Mouse (Mus musculus) CH12.LX (cell line): ENCODE data around the gene Dnajb13. TPM values are rescaled to one million over a fixed set of nuclear protein-coding genes. Genes with fewer than 3 reads are reported as not detected.

Experiments
- DNase-seq: peaks from one replicate; pipeline ENCODE4 v3.0.0-alpha.2; 2013; ENCODE audit errors: extremely low read depth
- H3K27ac ChIP-seq: 2 replicates; pipeline ENCODE4 v1.5.1; 2012; ENCODE audit warnings: low read depth, mild to moderate bottlenecking, control low read depth, moderate library complexity; ENCODE audit not compliant: insufficient read depth
- H3K27me3 ChIP-seq: replicated peaks from 2 replicates; pipeline ENCODE3; 2012; ENCODE audit warnings: inconsistent platforms
- H3K36me3 ChIP-seq, 2 experiments: replicated peaks in 1 of 2; 2 replicates each; pipeline versions ENCODE3 to v1.6.1; 2012; ENCODE audit warnings: inconsistent platforms in 1 of 2, low read length in 1 of 2, mild to moderate bottlenecking in 1 of 2, mixed read lengths in 1 of 2, moderate library complexity in 1 of 2; ENCODE audit not compliant: control insufficient read depth in 1 of 2, insufficient read depth in 1 of 2
- H3K4me1 ChIP-seq, 2 experiments: 2 replicates each; pipeline ENCODE4 v1.6.1; 2012; ENCODE audit warnings: inconsistent platforms in 1 of 2, moderate library complexity in 1 of 2; ENCODE audit not compliant: insufficient read depth in 2 of 2, control insufficient read depth in 1 of 2
- H3K4me2 ChIP-seq: 2 replicates; pipeline ENCODE4 v1.6.1; 2012; ENCODE audit warnings: low read depth, mild to moderate bottlenecking, control low read depth; ENCODE audit not compliant: poor library complexity, insufficient read depth, severe bottlenecking
- H3K4me3 ChIP-seq, 3 experiments: fragments of 150-350 bp in 1 of 3; sonication (generic) in 1 of 3; replicated peaks in 1 of 3; 2 replicates each; pipeline versions ENCODE3 to v1.5.1; 2011 to 2012; ENCODE audit warnings: low read depth in 2 of 3, low read length in 2 of 3, mild to moderate bottlenecking in 2 of 3, moderate library complexity in 2 of 3, control low read depth in 1 of 3, improper control_type of control experiment in 1 of 3, inconsistent platforms in 1 of 3, mixed read lengths in 1 of 3; ENCODE audit not compliant: poor library complexity in 1 of 3
- H3K79me2 ChIP-seq: replicated peaks from 2 replicates; pipeline ENCODE4 v1.6.1; 2012; ENCODE audit warnings: mild to moderate bottlenecking, moderate library complexity; ENCODE audit not compliant: control insufficient read depth, poor library complexity, insufficient read depth, severe bottlenecking; ENCODE audit errors: extremely low read depth
- H3K9ac ChIP-seq: 2 replicates; pipeline ENCODE4 v1.6.1; 2012; ENCODE audit warnings: low read depth, mild to moderate bottlenecking, control low read depth, moderate library complexity; ENCODE audit not compliant: insufficient read depth
- H3K9me3 ChIP-seq: replicated peaks from 2 replicates; pipeline ENCODE3; 2012; ENCODE audit warnings: low read length, inconsistent platforms, mixed read lengths
- CHD1 ChIP-seq: IDR thresholded peaks from 2 replicates; pipeline ENCODE4 v1.6.1; 2012; ENCODE audit warnings: low read depth, low read length, improper control_type of control experiment, inconsistent platforms
- CTCF ChIP-seq, 2 experiments: IDR thresholded peaks in 1 of 2; conservative IDR thresholded peaks in 1 of 2; 2 replicates each; pipeline ENCODE4 v1.5.1; 2011 to 2012; ENCODE audit warnings: low read depth in 2 of 2, low read length in 2 of 2, improper control_type of control experiment in 1 of 2, inconsistent platforms in 1 of 2, mild to moderate bottlenecking in 1 of 2, moderate library complexity in 1 of 2
- E2F4 ChIP-seq: IDR thresholded peaks from 2 replicates; pipeline ENCODE4 v1.6.1; 2011; ENCODE audit warnings: low read depth, low read length, improper control_type of control experiment; ENCODE audit not compliant: insufficient replicate concordance
- ELF1 ChIP-seq: IDR thresholded peaks from 2 replicates; pipeline ENCODE4 v1.6.1; 2014; ENCODE audit warnings: low read depth, mild to moderate bottlenecking, inconsistent platforms, low read length, improper control_type of control experiment
- EP300 ChIP-seq: IDR thresholded peaks from 2 replicates; pipeline ENCODE4 v1.6.1; 2011; ENCODE audit warnings: low read length, improper control_type of control experiment
- ETS1 ChIP-seq: conservative IDR thresholded peaks from 2 replicates; pipeline ENCODE4 v1.6.1; 2012; ENCODE audit warnings: low read depth, mild to moderate bottlenecking, inconsistent platforms, low read length, improper control_type of control experiment, moderate library complexity
- JUN ChIP-seq: IDR thresholded peaks from 2 replicates; pipeline ENCODE4 v1.6.1; 2011; ENCODE audit warnings: low read depth, mild to moderate bottlenecking, low read length, improper control_type of control experiment, moderate library complexity; ENCODE audit not compliant: insufficient read depth
- KAT2A ChIP-seq: IDR thresholded peaks from 2 replicates; pipeline ENCODE4 v1.6.1; 2012; ENCODE audit warnings: low read length, improper control_type of control experiment, inconsistent platforms; ENCODE audit not compliant: insufficient replicate concordance
- MAX ChIP-seq: IDR thresholded peaks from 2 replicates; pipeline ENCODE4 v1.6.1; 2011; ENCODE audit warnings: low read length, improper control_type of control experiment
- MEF2A ChIP-seq: IDR thresholded peaks from 2 replicates; pipeline ENCODE4 v1.6.1; 2014; ENCODE audit warnings: low read depth, mild to moderate bottlenecking, inconsistent platforms, low read length, improper control_type of control experiment, borderline replicate concordance
- MYC ChIP-seq: IDR thresholded peaks from 2 replicates; pipeline ENCODE4 v1.6.1; 2011; ENCODE audit warnings: low read depth, mild to moderate bottlenecking, improper control_type of control experiment, low read length
- NRF1 ChIP-seq: IDR thresholded peaks from 2 replicates; pipeline ENCODE4 v1.6.1; 2014; ENCODE audit warnings: low read depth, mild to moderate bottlenecking, inconsistent platforms, low read length, improper control_type of control experiment, moderate library complexity
- POLR2AphosphoS2 ChIP-seq: IDR thresholded peaks from 2 replicates; pipeline ENCODE4 v1.6.1; 2011; ENCODE audit warnings: low read depth, low read length, improper control_type of control experiment
- SMC3 ChIP-seq: IDR thresholded peaks from 2 replicates; pipeline ENCODE4 v1.6.1; 2011; ENCODE audit warnings: low read depth, low read length, improper control_type of control experiment
- UBTF ChIP-seq: IDR thresholded peaks from 2 replicates; pipeline ENCODE4 v1.6.1; 2012; ENCODE audit warnings: low read depth, mild to moderate bottlenecking, inconsistent platforms, low read length, improper control_type of control experiment, moderate library complexity
- ZC3H11A ChIP-seq: IDR thresholded peaks from 2 replicates; pipeline ENCODE4 v1.6.1; 2012; ENCODE audit warnings: low read depth, mild to moderate bottlenecking, inconsistent platforms, low read length, improper control_type of control experiment
- ZMIZ1 ChIP-seq: IDR thresholded peaks from 2 replicates; pipeline ENCODE4 v1.6.1; 2012; ENCODE audit warnings: low read depth, mild to moderate bottlenecking, inconsistent platforms, low read length, improper control_type of control experiment
- dilution Hi-C: fragments of 300-500 bp; cut with MboI; formaldehyde crosslinking; loops from 2 replicates; pipeline ENCODE4 v1.14.3; 2020; ENCODE audit warnings: low sequenced_read_pairs; ENCODE audit not compliant: extremely low pct_unique_long_range_greater_than_20kb, extremely low pct_ligation_motif_present
- in situ Hi-C: fragments of 300-500 bp; cut with MboI; formaldehyde crosslinking; loops from 3 replicates; pipeline ENCODE4 v1.14.3; 2019; ENCODE audit warnings: low sequenced_read_pairs, low pct_ligation_motif_present, low pct_unique_long_range_greater_than_20kb, mixed read lengths
- polyA plus RNA-seq: library from polyadenylated mRNA; unstranded; fragments of >175 nt; gene quantifications from 2 replicates; pipeline ENCODE4 v1.2.1, GENCODE M21; 2012; ENCODE audit warnings: low read depth; ENCODE audit not compliant: insufficient read length
- total RNA-seq, 2 experiments: library from RNA; depleted of rRNA; stranded (reverse); fragments of 300-350 nt in 1 of 2; fragments of >200 nt in 1 of 2; gene quantifications; 2 replicates each; pipeline ENCODE4 v1.2.3; 2012 to 2014

Gene Dnajb13
- total and polyA plus RNA-seq, 3 experiments = 13.9 to 32.0 (median 15.6) TPM

DNA sequence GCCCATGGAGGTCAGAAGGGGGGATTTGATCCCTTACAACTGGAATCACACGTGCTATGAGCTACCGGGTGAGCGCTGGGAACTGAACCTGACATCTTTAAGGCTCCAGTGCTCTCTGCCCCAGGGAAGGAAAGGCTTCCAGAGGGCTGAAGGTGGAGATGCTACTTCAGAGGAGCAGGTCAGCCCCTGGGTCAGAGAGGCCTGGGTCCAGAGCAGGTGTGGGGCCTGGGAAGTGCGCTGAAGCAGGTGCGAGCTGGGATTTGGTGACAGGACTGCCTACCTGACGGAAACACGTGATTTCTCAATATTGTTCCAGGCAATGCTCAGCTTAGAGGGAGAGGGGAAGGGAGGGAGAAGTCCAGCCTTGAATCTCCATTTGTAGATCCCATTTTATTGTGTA lies 50.5 kb downstream of the Dnajb13 start:
- Histone ChIP-seq H3K9me3 (no peaks in the 10 kb centered on the region), H3K4me1 (peaks cover 0 to 23% of the 10 kb centered on the region in 2 experiments; a peak in 2 of 4 replicates), H3K79me2 (no peaks in the 10 kb centered on the region), H3K27ac (no peak overlapping the region), H3K4me2 (no peak overlapping the region), H3K4me3 (no peak overlapping the region), H3K9ac (no peak overlapping the region), H3K36me3 (peaks cover 27 to 94% of the 10 kb centered on the region in 2 experiments), H3K27me3 (no peaks in the 10 kb centered on the region)
- no peak for TF ChIP-seq ETS1
- no peak for TF ChIP-seq MEF2A
- no peak for TF ChIP-seq MYC
- no peak for TF ChIP-seq UBTF
- no peak for TF ChIP-seq ZMIZ1
- TF ChIP-seq ELF1 = no peak
- no peak for TF ChIP-seq ZC3H11A
- no peak for TF ChIP-seq POLR2AphosphoS2
- no peak for TF ChIP-seq SMC3
- no peak for TF ChIP-seq EP300
- TF ChIP-seq NRF1 = no peak
- no peak for TF ChIP-seq JUN
- no peak for TF ChIP-seq CHD1
- no peak for TF ChIP-seq CTCF (conservative IDR thresholded peaks at IDR 0.05 in 1 of 2, IDR thresholded peaks at IDR 0.05 in 1 of 2; ENCODE audit: low read depth in 2 of 2, low read length in 2 of 2)
- TF ChIP-seq E2F4 = no peak
- no peak for TF ChIP-seq MAX
- dilution Hi-C loops = no loop called here
- in situ Hi-C loops = no loop called here
- DNase-seq = no peak

DNA sequence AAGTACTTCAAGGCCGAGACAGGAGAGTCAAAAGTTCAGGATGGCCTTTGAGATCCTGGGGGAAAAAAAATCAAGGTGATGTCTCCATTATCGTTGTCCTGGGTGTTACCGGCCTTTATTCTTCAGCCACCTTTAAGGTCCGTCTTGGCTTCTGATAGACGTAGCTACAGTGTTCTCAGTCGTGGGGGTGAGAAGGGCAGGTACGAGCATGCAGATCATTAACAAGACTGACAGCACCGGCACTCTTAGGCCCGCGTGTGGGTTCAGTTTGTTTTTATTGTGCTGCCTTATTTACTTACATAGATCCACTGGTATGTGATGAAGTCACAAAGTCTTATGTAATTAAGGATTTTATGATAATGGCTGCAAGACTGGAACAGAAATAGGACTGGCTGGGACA lies 51.0 kb downstream of the Dnajb13 start:
- no peak for TF ChIP-seq ELF1
- no peak for TF ChIP-seq POLR2AphosphoS2
- TF ChIP-seq MYC = no peak
- TF ChIP-seq ETS1 = no peak
- TF ChIP-seq KAT2A = no peak
- Histone ChIP-seq H3K4me1 (peaks cover 0 to 26% of the 10 kb centered on the region in 2 experiments; a peak in 2 of 4 replicates), H3K27me3 (no peaks in the 10 kb centered on the region), H3K36me3 (peaks cover 23 to 94% of the 10 kb centered on the region in 2 experiments), H3K4me2 (no peak overlapping the region), H3K9ac (no peak overlapping the region), H3K9me3 (no peaks in the 10 kb centered on the region), H3K27ac (no peak overlapping the region), H3K4me3 (no peak overlapping the region), H3K79me2 (no peaks in the 10 kb centered on the region)
- dilution Hi-C loops = no loop called here
- in situ Hi-C loops = no loop called here
- DNase-seq = no peak
